Mouse (Mus musculus) heart, embryonic 14.5 days (tissue): ENCODE measurements around the gene Myo9a. TPM values are rescaled to one million over a fixed set of nuclear protein-coding genes. Genes with fewer than 3 reads are reported as not detected.

Source experiments
- ATAC-seq: fragments of 200-750 bp; cut with Nextera tagmentation; 2 replicates; pipeline ENCODE4 v1.8.0; 2017; ENCODE audit warnings: low read depth, moderate TSS enrichment; ENCODE audit not compliant: insufficient number of reproducible peaks, insufficient read depth, low FRiP score
- H3K27ac ChIP-seq, 2 experiments: fragments of 200-500 bp in 1 of 2; fragments of 300-500 bp in 1 of 2; sonication (generic) in 1 of 2; replicated peaks in 1 of 2; 2 replicates each; pipeline ENCODE4 v1.5.1; 2012 to 2014; ENCODE audit warnings: low read depth in 2 of 2, low read length in 2 of 2, control low read depth in 1 of 2, mild to moderate bottlenecking in 1 of 2, mixed read lengths in 1 of 2; ENCODE audit not compliant: control insufficient read depth in 1 of 2, insufficient read depth in 1 of 2
- H3K27me3 ChIP-seq: fragments of 300-500 bp; sonication (generic); 2 replicates; pipeline ENCODE4 v1.6.1; 2014; ENCODE audit warnings: mild to moderate bottlenecking, low read length, control low read depth; ENCODE audit not compliant: control insufficient read depth, insufficient read depth
- H3K36me3 ChIP-seq: fragments of 300-500 bp; sonication (generic); 2 replicates; pipeline ENCODE4 v1.6.1; 2014; ENCODE audit warnings: mild to moderate bottlenecking, control low read depth, low read length, mixed read lengths; ENCODE audit not compliant: control insufficient read depth, insufficient read depth
- H3K4me1 ChIP-seq, 2 experiments: fragments of 200-500 bp in 1 of 2; fragments of 300-500 bp in 1 of 2; sonication (generic) in 1 of 2; 2 replicates each; pipeline ENCODE4 v1.6.1; 2012 to 2014; ENCODE audit warnings: low read length in 2 of 2, control low read depth in 1 of 2, mixed read lengths in 1 of 2; ENCODE audit not compliant: control insufficient read depth in 2 of 2, insufficient read depth in 2 of 2
- H3K4me2 ChIP-seq: fragments of 300-500 bp; sonication (generic); 2 replicates; pipeline ENCODE4 v1.6.1; 2014; ENCODE audit warnings: mild to moderate bottlenecking, low read length
- H3K4me3 ChIP-seq, 2 experiments: fragments of 200-500 bp in 1 of 2; fragments of 300-500 bp in 1 of 2; sonication (generic) in 1 of 2; 2 replicates each; pipeline ENCODE4 v1.5.1; 2012 to 2014; ENCODE audit warnings: low read length in 2 of 2, mild to moderate bottlenecking in 2 of 2, control low read depth in 1 of 2, low read depth in 1 of 2, moderate library complexity in 1 of 2; ENCODE audit not compliant: control insufficient read depth in 1 of 2, insufficient read depth in 1 of 2
- H3K9ac ChIP-seq: fragments of 300-500 bp; sonication (generic); 2 replicates; pipeline ENCODE4 v1.6.1; 2014; ENCODE audit warnings: mild to moderate bottlenecking, low read length
- H3K9me3 ChIP-seq: fragments of 300-500 bp; sonication (generic); 2 replicates; pipeline ENCODE4 v1.6.1; 2016; ENCODE audit warnings: low read length, control low read depth; ENCODE audit not compliant: control insufficient read depth
- WGBS: fragments of 180-500 bp; shearing (Covaris S2); extraction: QIAGEN DNeasy Blood & Tissue Kit; methylation state at CpG from one replicate; pipeline ENCODE4 v1.1.7; 2014; 5-methylcytosine and 5-hydroxymethylcytosine counted together
- polyA plus RNA-seq: library from polyadenylated mRNA; unstranded; fragments of >200 nt; fragmentation: Nextera tagmentation; extraction: Ambion mirVana; gene quantifications from 2 replicates; pipeline ENCODE4 v1.2.1, GENCODE M21; 2014

The Myo9a gene
- polyA plus RNA-seq, 1 experiment from 2014 or later, result 12.4 TPM

DNA sequence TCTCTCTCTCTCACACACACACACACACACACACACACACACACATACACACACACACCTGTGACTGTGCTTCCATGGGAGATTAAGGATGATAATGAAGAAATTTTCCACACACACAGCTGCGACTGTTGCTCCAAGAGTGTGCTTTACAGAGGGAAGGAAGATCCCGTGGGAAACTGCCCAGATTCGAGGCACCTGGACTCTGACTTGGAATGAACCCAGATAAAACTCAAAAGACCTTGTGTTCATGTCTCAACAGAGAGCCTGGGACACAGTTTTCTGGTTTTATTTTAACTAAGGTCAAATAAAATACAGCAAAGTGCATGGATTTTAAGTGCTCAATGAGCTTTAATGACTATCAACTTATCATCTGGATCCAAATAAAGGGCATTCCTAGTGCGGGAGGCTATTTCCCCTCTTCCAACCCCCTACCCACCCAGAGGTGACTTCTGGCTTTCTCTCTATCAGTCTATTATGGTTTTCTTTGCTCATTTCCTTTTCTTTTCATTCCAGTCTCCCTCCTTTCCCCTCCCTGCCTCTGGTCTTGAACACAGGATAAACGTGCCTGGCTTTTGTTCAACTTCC, 191.9 kb downstream of the Myo9a start:
- ATAC-seq, result no peak
- no peak overlapping the region for H3K27ac ChIP-seq
- H3K4me3 ChIP-seq, result no peak overlapping the region
- H3K4me1 ChIP-seq, result peaks cover 7 to 16% of the 10 kb centered on the region in 2 experiments
- no peak overlapping the region for H3K4me2 ChIP-seq
- no peak overlapping the region for H3K9ac ChIP-seq
- no peaks in the 10 kb centered on the region for H3K9me3 ChIP-seq
- 28% methylated on average over 5 of the region's 5 CpGs for WGBS
- H3K36me3 ChIP-seq, result no peaks in the 10 kb centered on the region
- no peaks in the 10 kb centered on the region for H3K27me3 ChIP-seq

DNA sequence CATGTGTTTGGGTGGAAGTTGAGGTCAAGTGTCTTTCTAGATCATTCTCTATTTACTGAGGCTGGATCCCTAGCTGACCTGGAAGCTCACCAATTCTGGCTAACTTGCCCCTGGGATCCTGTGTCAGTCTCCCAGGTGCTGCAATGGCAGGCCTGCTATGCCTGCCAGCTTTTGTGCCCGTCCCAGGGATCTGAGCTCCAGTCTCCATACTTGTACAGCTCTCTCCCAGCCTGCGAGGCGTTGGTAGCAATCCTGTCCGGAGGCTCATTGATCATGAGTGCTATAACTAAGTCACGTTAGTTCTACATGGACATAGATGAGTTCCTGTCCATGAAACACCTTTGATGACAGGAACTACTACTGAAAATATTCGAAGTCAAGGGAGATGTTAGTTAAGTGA, 193.1 kb downstream of the Myo9a start:
- ATAC-seq, result no peak
- Histone ChIP-seq H3K4me3 (no peak overlapping the region), H3K9ac (no peak overlapping the region), H3K4me2 (no peak overlapping the region), H3K36me3 (no peaks in the 10 kb centered on the region), H3K9me3 (no peaks in the 10 kb centered on the region), H3K27ac (no peak overlapping the region), H3K27me3 (no peaks in the 10 kb centered on the region), H3K4me1 (peaks cover 7 to 16% of the 10 kb centered on the region in 2 experiments)
- WGBS, result 89% methylated on average over 6 of the region's 6 CpGs

DNA sequence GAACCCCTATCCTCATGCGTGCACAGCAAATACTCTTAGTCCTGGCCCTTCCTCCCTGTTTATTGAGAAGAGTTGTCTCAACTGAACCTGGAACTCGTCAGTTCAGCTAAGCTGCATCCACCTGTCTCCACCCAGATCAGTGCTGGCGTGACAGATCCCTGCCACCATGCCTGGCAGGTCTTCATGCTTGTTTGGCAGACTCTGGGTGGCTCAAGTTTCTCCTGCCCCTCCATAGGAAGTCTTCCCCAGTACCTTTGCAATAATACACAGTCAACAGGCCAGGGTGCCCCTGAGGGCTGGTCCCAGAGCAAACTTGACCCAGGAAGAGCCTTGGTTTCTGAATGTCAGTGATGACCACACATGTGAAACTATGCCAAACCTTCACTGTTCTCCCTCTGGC, 194.5 kb downstream of the Myo9a start:
- Histone ChIP-seq H3K36me3 (no peaks in the 10 kb centered on the region), H3K4me1 (peaks cover 7 to 16% of the 10 kb centered on the region in 2 experiments), H3K27me3 (no peaks in the 10 kb centered on the region), H3K4me3 (no peak overlapping the region), H3K27ac (no peak overlapping the region), H3K4me2 (no peak overlapping the region), H3K9me3 (no peaks in the 10 kb centered on the region), H3K9ac (no peak overlapping the region)
- no peak for ATAC-seq
- WGBS, result 82% methylated on average over 3 of the region's 3 CpGs

DNA sequence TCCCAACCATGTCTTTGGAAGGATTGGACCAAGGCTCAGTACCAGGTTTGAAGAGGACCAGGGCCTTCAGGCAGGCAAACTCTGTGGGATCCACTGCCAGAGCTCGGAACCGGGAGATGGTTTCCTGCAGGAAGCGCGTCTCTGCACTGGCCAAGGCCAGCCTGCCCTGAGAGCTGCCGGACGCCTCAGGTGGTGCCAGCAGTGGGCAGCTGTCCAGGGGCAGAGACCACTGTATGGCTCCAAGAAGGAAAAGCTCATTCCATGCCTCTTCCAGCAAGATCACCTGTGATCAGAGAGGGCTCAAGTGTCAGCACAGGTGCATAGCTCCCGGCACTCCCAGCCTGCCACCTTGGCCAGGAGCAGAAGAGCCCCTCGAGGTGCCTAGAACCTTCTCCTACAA, 196.6 kb downstream of the Myo9a start:
- H3K4me3 ChIP-seq, result no peak overlapping the region
- no peaks in the 10 kb centered on the region for H3K27me3 ChIP-seq
- no peak overlapping the region for H3K4me2 ChIP-seq
- H3K9ac ChIP-seq, result no peak overlapping the region
- H3K27ac ChIP-seq, result no peak overlapping the region
- WGBS, result 84% methylated on average over 8 of the region's 8 CpGs
- H3K9me3 ChIP-seq, result no peaks in the 10 kb centered on the region
- H3K36me3 ChIP-seq, result no peaks in the 10 kb centered on the region
- H3K4me1 ChIP-seq, result peaks cover 0 to 6% of the 10 kb centered on the region in 2 experiments; a peak in 2 of 4 replicates
- no peak for ATAC-seq

DNA sequence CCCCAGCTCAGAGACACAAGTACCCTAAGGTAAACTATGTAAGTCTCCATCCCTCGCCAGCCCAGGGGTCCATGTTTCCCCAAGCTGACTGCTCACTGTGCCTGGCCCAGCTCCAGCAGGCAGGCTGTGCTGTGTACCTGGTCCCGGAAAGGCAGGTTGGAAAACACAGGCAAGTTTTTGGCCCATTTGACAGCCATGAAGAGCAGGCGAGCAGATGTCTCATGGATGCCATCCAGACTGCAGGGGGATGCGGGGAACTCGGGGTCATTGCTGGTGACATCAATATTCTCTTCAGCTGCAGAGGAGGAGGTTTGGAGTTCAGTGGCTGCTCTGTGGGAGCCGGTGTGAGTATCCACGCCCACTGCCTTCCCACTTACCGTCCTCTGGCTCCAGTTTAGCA, 197.5 kb downstream of the Myo9a start:
- no peak for ATAC-seq
- H3K36me3 ChIP-seq, result no peaks in the 10 kb centered on the region
- H3K4me3 ChIP-seq, result no peak overlapping the region
- H3K4me2 ChIP-seq, result no peak overlapping the region
- no peaks in the 10 kb centered on the region for H3K27me3 ChIP-seq
- no peaks in the 10 kb centered on the region for H3K9me3 ChIP-seq
- H3K4me1 ChIP-seq, result peaks cover 0 to 3% of the 10 kb centered on the region in 2 experiments; a peak in 2 of 4 replicates
- 56% methylated on average over 8 of the region's 8 CpGs for WGBS
- no peak overlapping the region for H3K9ac ChIP-seq
- no peak overlapping the region for H3K27ac ChIP-seq

DNA sequence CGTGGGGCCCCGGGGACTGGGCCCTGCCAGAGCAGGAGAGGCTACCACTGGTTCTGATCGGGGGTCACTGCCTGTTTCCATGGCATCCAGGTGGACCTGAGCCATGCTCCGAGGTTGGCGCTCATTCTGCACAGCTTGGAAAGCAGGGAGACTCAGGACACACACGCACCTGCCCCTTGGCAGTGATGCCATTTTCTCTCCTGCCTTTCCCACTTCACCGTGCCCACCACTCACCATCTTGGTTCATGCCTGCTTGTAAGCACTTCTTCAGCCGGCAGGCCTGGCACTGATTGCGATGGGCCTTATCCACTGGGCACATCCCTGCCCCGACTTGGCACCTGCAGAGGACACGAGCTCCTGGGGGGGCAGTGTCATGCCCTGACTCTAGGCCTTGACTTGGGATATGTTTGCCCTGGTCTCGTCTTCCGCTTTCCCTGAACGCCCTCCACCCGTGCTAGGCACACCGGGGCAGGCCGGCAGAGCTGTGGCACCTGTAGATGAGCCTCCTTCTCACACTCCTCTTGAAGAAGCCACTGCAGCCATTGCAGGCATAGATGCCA, 198.1 kb downstream of the Myo9a start:
- Histone ChIP-seq H3K4me1 (peaks cover 0 to 3% of the 10 kb centered on the region in 2 experiments; a peak in 2 of 4 replicates), H3K4me3 (no peak overlapping the region), H3K27me3 (no peaks in the 10 kb centered on the region), H3K9ac (no peak overlapping the region), H3K4me2 (no peak overlapping the region), H3K36me3 (no peaks in the 10 kb centered on the region), H3K9me3 (no peaks in the 10 kb centered on the region), H3K27ac (no peak overlapping the region)
- 82% methylated on average over 17 of the region's 17 CpGs for WGBS
- ATAC-seq, result no peak

DNA sequence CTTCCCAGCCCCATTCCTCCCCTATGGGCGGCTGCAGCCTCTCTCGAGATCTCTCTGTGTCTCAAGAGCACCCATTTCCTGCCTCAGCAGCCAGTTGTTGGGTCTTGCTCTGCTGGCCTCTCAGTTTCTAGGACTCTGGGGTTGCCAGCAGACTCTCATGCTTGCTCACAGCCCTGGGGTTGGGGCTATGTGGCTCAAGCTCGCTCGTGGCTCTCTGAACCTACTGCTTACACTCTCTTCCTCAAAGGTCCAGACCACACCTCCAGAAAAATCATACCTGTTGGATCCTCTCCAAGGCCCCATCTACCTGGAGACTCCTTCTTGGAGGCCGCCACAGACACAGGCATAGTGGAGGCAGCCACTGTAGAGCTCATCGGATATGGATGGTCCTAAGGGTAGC, 198.8 kb downstream of the Myo9a start:
- Histone ChIP-seq H3K27me3 (no peaks in the 10 kb centered on the region), H3K9me3 (no peaks in the 10 kb centered on the region), H3K27ac (no peak overlapping the region), H3K36me3 (no peaks in the 10 kb centered on the region), H3K4me3 (no peak overlapping the region), H3K4me2 (no peak overlapping the region), H3K4me1 (peaks cover 0 to 3% of the 10 kb centered on the region in 2 experiments; a peak in 2 of 4 replicates), H3K9ac (no peak overlapping the region)
- 78% methylated on average over 6 of the region's 6 CpGs for WGBS
- no peak for ATAC-seq

DNA sequence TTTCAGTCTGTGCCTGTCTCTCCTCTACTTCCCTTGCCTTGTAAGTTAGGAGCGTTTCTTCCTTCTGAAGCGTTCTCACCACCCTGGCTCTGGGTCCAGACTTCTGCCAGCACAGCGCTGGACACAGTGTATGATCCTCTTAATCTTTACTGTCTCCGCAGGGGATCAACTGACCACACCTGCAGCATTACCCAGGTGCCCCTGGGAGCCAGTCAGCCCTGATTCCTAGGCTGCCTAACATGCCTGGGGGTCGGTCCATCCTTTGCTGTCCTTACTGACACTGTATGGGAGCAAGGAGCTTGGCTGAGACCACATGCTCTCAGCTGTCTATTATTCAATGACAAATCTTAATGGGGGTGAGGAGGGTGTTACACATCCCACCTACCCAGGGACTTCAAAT, 199.3 kb downstream of the Myo9a start:
- H3K27me3 ChIP-seq, result no peaks in the 10 kb centered on the region
- H3K4me1 ChIP-seq, result peaks cover 2 to 3% of the 10 kb centered on the region in 2 experiments; a peak in 3 of 4 replicates
- WGBS, result 83% methylated on average over 5 of the region's 5 CpGs
- H3K9me3 ChIP-seq, result no peaks in the 10 kb centered on the region
- no peak overlapping the region for H3K27ac ChIP-seq
- no peak overlapping the region for H3K4me3 ChIP-seq
- no peak for ATAC-seq
- no peaks in the 10 kb centered on the region for H3K36me3 ChIP-seq
- no peak overlapping the region for H3K4me2 ChIP-seq
- H3K9ac ChIP-seq, result no peak overlapping the region
